Mouse (Mus musculus) kidney, postnatal 10 days (tissue): ENCODE data around the gene Nmnat2.
"Not testable (repeated sequence)": the region's sequence is repeated elsewhere in the genome, so short reads cannot be mapped to it uniquely, and the experiment has no call there.

Experiments
- DNase-seq: peaks from one replicate; pipeline ENCODE4 v3.0.0; 2021; ENCODE audit warnings: mixed read lengths

Nmnat2 gene

GRCm38 (mm10) chr1:153062547-153062946, 107.8 kb downstream of the Nmnat2 start:
- no peak for DNase-seq

DNA sequence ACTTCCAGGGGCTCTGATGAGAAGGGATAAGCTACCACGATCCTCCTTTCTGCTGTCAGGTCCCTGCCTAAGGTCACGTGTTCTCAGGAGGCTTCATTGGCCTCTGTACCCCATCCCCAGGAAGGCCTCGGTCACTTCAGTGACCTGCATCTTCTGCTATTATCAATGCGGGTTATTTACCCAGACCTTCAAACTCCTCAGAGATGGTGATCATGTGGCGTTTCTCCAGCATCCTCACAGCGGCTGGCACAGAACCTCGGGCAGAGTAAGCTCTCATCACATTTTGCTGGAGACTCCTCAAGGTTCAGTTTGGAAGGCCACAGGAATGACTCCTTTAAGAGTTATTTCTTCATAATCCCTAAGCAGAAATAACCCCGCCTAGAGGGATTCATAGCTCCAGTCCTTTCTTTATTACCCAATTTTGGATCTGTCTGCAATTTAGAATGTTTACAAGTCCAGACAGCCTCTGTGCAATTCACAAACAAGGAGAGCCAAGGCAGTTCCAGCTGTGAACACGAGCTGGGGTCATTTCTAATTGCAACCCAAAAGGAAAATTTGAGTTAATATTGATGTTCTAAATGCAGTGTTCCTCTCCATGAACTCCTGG, 110.1 kb downstream of the Nmnat2 start:
- no peak for DNase-seq

DNA sequence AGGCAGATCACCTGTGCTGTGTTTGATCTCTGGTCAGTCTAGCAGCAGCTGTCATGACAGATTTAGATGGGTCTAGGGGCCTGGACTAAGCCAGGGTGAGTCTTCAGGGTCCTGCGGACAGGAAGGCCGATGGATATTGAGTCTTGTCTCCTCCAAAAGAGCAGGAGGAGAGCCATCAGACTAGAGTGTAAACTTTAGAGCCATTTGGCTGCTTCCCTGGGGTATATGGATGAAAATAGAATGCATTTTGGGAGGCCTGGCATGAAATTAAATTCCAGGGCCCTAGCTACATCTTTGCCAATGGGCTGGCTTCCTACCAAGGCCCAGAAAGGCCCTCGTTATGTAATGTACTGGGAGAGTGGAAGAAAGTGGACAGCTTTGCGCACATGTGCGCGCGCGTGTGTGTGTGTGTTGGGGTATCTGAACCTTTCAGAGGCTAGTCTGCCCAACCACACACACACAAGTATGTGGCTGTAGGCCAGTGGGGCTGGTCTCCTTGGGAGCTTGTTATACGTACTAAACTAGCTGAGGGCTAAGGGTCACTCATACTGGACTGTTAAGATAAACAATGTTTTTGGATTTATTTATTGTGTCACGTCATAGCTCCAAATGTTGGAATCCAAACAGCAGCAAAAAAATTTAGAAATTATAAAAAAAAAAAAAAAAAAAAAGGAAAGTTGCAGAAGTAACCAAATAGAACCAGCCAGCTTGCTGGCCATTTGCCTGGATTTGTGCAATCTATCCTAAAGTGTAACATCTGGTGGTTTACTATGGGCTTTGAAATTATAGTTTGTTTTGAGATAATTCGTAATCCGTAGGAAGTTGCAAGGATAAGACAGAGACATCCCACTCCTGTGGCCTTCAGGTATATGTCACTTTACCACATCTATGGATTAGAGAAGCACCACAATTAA, 110.9 kb downstream of the Nmnat2 start:
- peak; percentile 73 for DNase-seq

DNA sequence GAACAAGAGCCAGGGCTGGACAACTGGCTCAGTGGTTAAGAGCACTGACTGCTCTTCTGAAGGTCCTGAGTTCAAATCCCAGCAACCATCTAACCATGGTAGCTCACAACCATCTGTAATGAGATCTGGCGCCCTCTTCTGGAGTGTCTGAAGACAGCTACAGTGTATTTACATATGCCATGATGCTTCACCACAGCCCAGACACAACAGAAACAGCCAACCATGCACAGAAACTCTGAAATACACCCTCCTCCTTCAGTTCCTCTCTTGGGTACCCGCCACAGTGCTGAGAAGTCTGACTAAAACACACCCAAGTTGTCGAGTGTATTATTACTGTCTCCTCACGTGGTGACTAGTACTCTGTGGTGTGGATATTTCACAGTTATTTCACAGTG, 111.6 kb downstream of the Nmnat2 start:
- no peak for DNase-seq

DNA sequence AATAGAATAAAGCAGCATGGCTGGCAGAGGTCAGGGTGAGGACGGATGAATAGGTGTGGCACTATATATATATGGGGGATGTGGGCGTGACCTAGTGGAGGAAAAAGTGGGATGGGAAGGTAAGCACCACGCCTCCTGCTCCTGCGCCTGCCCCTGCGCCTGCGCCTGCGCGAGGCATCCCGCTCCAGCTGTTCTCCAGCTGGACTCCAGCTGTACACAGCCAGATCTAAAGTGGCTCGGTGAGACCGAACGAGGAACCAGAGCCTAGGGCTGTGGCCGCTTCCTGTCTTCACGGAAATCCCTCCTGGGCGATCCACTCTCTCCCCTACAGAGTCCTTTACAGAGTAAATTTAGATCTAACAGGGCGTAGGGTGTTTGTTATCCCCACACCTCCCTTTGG, 116.8 kb downstream of the Nmnat2 start:
- peak; percentile 34 for DNase-seq

DNA sequence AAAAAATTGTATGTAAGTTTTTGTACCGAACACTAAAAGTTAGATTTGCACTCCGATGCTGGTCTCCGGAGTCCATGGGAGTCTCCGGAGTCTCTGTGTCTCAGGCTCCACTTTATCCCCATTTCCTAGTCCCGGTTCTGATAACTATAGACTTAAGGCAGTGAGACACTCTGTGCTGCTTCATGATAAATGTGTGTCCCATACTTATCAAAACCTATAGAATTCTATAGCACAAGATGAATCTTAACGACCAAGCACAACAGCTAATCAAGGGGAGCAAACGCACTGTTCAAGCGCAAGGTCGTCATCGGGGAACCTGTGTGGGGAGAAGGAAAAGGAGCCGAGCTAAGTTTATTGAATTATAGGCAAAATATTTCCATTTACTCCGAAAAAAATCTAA, 117.2 kb downstream of the Nmnat2 start:
- DNase-seq = no peak

DNA sequence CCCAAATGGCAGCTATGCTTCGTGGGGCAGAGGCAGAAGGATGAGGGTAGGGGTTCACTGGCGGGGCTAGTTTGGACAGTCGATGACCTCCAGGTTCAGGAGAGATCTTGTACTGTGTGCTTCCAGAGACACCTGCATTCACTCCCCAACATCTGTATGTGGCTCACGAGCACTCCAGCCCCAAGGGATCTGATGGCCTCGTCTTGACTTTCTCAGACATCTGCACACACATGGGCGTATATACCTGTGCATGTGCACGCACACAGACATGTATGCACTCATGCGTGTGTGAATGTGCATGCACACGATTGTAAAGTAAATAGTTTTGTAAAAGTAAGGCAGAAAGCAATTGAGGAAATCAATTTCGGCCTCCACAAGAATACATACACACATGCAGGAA, 117.9 kb downstream of the Nmnat2 start:
- no peak for DNase-seq

DNA sequence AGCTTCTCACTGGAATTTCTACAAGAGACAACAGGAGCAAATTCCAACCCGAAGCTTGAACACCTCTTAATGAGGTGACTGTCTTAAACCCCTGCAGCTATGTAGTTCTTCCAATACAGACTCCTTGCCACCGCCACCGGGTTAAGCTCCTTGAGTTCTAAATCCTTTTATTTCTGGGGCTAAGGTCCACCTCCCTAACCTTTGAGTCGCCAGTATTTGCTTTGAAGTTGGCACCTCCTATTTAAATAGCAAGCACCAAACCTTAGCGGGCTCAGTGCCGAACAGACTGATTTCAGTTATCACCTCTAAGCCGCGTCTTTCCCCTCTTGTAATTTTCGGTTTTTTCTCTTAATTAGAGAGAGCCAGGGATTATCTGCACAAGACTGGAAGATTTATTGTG, 118.6 kb downstream of the Nmnat2 start:
- no peak for DNase-seq

DNA sequence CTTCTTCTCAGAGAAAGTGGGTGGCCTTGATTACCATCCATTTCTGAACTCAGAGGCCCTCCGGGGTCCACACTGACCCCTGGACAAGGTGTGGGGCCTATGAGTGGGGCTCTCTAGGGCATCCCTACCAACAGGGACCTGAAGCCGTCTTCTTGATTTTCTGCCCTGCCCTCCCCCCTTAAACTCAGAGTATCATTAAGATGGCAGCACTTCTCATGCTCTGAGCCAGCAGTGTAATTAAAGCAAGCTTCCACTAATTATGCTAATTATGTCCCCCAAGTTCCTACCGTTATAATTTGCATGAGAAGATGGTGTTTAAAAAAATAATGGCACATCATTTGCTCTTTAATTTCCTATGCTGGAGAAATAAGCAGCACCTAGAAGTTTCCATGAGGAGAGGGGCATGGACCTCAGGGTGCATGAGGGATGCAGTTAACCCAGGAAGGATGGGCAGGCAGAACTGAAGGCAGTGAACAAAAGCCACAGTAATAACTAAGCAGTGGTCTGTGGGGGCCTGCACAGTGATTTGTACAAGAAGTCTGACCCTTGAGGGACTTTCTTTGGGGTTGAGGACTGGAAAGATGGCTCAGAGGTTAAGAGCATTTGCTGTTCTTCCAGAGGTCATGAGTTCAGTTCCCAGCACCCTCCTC, 120.4 kb downstream of the Nmnat2 start:
- DNase-seq = no peak

GRCm38 (mm10) chr1:153075955-153076354, 121.2 kb downstream of the Nmnat2 start:
- DNase-seq = no peak

DNA sequence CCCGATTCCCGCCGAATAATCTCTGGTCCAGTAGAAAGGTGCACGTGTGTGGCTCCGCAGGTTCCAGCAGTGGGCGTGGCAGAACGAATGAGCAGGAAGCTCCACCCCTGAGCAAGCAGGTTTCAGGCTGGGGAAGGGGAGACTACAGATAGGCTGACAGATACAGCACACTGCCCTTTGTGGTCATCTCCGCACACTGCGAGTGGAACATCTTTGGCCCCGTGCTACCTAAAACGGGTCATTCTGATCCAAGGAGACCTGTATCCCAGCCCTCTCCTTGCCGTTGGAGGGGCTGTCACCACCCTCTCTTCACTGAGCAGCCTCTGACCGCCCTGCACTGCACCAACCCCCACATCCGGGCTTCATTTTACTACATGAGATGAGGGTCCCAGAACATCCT, 128.4 kb downstream of the Nmnat2 start:
- not testable (repeated sequence) for DNase-seq

GRCm38 (mm10) chr1:153084191-153084590, 129.4 kb downstream of the Nmnat2 start:
- no peak for DNase-seq

DNA sequence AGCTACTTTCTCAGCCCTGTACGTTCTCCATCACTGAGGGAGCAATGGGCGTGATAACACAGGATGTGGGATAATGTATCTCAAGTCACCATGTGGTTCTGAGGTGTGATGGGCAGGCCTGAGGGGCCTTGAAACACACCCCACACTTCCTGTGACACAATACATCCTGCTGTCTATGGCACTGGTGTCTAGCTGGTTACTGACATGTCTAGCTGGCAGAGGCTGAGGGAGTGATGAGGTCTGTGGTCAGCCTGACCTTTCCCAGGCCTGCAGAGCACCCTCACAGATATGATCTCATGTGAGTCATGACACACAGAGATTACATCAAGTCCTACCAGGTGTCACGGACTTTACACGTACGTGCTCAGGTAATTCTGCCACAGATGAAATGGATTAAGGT, 130.4 kb downstream of the Nmnat2 start:
- DNase-seq = no peak

DNA sequence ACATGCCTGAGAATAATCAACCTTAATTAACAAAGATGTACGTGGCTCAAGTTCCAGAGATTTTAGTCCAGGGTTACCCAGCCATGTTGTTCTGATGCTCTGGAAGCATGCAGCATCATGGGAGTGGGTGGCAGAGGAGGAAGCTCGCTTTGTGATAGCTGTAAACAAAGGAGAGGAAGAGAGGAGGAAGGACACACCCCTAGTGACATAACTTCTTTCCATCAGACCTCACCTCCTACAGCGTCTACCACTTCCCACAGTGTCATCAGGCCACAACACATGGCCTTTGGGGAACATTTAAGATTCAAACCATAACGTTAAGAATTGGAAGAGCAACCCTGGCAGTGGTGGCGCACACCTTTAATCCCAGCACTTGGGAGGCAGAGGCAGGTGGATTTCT, 133.0 kb downstream of the Nmnat2 start:
- DNase-seq = no peak

DNA sequence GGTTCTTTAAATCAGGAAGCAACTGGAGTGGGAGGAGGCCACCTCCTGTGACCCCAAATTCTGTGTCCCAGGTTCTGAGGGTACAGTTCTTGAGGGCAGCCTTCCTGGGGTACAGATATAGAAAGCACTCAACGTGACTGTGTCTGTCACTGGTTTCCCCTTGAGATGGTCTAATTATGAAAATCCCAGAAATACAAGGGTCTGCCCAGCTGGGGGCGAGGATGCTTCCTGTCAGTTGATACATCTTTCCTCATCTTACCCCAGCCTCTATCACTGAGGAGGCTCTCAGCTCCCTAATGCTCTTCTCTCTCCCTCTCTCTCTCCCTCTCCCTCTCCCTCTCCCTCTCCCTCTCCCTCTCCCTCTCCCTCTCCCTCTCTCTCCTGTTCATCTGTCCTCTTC, 135.3 kb downstream of the Nmnat2 start:
- DNase-seq = no peak

GRCm38 (mm10) chr1:153090807-153091206, 136.0 kb downstream of the Nmnat2 start:
- DNase-seq = no peak

- peak; percentile 78 for DNase-seq
These were observed 136.8 kb downstream of the Nmnat2 start for GRCm38 (mm10) chr1:153091438-153092236.

DNA sequence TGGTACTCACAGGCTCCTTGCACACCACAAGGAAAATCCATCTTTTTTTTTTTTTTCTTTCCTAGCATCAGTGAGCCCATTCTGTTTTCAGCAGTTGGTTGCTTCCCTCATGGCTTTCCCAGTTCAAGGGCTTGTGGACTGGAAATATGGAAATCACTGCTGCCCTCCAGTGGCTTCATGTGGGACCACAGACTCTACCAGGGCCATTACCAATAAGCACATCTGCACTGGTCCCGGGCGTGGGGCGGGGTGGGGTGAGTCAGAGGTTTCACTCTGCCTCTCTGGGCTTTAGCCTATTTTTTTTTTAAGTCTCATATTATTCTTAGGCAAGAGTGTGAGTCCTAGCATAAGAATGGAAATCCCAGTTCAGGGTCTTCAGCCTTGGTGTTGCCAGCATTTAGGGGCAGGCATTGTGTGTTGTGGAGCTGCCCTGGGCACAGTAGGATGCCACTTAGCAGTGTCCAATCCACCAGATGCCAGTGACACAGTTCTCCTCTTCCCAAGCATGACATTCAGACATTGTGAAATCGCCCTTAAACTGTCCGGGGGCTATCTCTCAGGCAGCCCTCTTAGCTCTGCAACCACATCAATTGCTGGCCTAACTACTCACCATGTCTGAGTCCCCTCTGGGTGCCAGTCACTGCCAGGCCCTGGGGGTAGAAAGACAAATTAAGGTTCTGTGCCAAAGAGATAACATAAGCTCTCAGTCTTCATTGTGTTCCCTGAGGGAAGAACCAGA, 137.6 kb downstream of the Nmnat2 start:
- DNase-seq = peak; percentile 79

- no peak for DNase-seq
These were observed 138.4 kb downstream of the Nmnat2 start for GRCm38 (mm10) chr1:153093172-153093571.

DNA sequence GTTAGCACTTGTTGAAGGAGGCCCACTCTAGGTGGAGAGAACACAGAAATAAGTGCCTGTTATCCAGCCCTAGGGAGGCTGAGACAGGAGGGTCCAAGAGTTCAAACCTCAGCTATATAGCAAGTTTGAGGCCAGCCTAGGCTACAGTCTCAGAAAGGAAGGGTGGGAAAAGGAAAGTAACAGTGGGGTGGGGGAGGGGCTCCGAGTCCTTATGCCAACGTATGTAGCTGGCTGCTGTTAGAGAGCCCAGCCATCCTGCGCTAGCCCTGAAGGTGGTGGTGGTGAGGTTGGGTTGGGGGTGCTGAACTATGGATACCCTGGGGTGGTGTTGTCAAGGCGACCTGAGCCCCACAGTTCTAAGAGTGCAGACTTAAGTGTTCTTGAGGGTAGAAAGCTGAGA, 138.8 kb downstream of the Nmnat2 start:
- DNase-seq = no peak

GRCm38 (mm10) chr1:153094226-153095076, 139.7 kb downstream of the Nmnat2 start:
- DNase-seq = no peak
